Mouse (Mus musculus) heart, postnatal 25 days (tissue): ENCODE results near the gene Cyct. TPM values are rescaled to one million over a fixed set of nuclear protein-coding genes. Genes with fewer than 3 reads are reported as not detected.
A peak's percentile ranks its signal among the peaks of the same experiment; 100 is the strongest.

Experiments used
- DNase-seq: peaks from one replicate; pipeline ENCODE4 v3.0.0; 2022; ENCODE audit warnings: low spot score
- intact Hi-C: fragments of 180-260 bp; cut with DNase I; formaldehyde crosslinking; loops from one replicate; pipeline ENCODE4 v1.15.1; 2025
- total RNA-seq, 2 experiments: library from RNA; stranded (reverse); gene quantifications; 2 replicates each; pipeline ENCODE4 v1.2.3; 2021

The Cyct gene
- not detected for total RNA-seq

DNA sequence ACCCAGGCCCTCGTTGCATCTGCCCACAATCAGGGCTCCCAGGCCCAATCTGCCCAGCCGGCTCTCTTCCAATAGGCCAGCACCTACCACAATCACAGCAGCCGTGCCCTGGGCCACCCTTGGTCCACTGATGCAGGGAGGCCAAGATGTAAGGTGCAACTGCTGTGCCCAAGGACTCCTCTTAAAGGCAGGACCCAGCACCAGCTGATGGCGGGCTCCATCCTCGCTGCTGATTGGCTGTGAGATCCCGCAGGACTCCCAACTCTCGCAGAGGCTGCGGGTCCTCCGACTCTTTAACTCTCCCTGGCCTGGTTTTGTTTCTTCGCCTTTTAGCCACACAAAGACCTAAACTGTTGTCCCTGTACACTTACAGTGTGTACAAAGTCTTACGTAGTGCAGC, at the start of gene Cyct:
Cyct (minus strand) TSS at position 225 of the 400 bp plus-strand sequence.
- DNase-seq: no peak

DNA sequence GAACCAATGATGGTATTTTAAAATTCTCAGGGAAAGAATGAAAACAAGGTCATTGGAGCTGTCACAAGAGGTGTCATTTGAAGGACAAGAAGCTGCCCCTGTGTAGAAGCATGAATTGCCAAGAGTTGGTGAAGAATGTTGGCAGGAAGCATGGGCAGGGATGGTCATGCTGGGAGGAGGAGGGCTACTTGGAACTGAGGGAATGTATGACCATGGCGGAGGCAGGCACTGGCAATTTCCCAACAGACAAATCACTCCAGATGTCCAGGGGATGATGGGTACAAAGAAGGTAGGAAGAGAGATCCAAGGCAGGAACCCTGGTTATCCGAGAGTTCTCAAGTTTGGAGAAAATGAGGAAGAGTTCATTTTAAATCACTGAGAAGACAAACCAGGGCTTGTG, 49.7 kb upstream of the Cyct start:
- intact Hi-C loops: no loop called here
- DNase-seq: no peak

More for the DNA sequence above, at the start of gene Cyct:
- intact Hi-C loops: loop anchor here (10.0 kb wide), 1 partner anchor 235 kb away; no protein-coding TSS in a partner anchor

DNA sequence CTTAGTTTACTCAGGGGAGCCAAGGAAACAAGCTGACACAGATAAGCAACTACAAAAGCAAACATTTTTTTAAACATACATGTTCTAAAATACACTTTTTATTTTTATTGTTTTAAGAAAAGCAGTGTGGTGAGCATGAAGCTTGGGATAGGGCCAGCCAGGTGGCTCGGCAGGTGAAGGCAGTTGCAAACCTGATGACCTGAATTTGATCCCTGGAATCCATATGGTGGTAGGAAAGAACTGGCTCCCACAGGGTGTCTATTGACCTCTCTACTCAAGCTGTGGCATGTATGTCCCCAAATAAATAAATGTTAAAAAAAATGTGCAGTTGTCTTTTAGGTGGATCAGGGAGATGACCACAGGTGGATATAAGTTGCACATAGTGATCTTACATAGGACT, 49.3 kb upstream of the Cyct start:
- intact Hi-C loops: no loop called here
- DNase-seq: no peak

DNA sequence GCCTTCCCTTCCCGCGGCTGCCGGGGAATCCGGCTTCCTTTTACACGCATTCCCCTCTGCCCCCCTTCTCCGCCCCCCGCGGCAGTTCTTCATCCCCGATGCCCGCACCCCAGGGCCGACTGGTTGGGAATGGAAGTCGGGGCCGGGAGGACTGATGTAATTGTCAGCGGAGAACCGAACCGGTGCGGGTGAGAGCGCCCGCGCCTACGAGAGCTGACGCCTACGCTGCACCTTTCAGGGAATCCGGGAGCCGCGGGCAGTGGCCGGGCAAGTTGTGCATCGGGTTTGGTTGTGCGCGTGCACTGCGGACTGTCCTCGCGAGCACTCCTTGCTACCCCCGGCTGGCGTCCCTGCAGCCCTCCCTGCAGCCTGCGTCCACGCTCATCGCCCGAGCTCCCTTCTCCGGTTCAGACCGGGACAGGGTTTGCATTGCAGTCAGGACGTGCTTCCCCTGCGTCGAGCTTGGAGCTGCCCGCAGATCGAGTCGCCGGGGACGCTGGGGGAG, 46.7 kb upstream of the Cyct start:
- peak; percentile 12 for DNase-seq
- intact Hi-C loops: loop anchor here (2.0 kb wide), 1 partner anchor 36 kb away; no protein-coding TSS in a partner anchor

DNA sequence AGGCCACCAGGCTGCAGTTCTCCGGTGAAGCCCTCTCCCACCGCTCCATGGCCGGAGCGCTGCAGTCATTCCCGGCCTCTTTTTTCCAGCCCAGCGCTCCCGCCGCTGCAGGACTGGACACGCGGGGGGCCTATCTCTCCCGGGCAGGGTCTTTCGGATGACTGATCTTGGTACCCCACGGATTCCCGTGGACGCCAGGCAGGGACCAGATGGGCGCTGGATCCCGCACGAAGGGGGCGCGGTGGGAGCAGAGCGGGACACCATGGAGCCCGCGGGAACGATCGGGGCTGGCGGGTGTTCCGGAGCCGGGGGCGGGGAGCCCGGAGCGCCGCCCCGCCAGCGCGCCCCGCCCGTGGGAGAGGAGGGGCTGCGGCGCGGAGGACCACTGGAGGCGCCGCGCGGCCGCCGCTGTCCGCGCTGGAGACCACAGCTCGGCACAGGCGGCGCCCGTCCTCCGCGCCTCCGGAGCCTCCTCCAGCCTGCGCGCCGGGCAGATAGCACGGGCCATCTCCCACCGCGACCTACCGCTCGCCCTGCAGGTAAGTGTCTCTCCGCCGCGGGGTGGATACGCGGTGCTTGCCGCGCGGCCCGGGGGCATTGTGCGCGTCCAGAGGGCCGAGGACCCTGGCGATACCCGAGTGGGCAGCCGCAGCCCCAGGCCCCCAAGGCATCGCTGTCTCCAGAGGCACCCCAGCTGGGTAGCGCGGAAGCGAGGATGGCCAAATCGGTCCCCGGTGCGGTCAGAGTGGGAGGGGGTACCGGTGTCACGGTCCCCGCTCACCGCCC, 46.1 kb upstream of the Cyct start, which contains the start of gene Osbpl6:
Osbpl6 (plus strand) TSS at position 358 of the 786 bp plus-strand sequence.
- peak; percentile 37 for DNase-seq
- intact Hi-C loops: loop anchor here (2.0 kb wide), 1 partner anchor 36 kb away; no protein-coding TSS in a partner anchor

DNA sequence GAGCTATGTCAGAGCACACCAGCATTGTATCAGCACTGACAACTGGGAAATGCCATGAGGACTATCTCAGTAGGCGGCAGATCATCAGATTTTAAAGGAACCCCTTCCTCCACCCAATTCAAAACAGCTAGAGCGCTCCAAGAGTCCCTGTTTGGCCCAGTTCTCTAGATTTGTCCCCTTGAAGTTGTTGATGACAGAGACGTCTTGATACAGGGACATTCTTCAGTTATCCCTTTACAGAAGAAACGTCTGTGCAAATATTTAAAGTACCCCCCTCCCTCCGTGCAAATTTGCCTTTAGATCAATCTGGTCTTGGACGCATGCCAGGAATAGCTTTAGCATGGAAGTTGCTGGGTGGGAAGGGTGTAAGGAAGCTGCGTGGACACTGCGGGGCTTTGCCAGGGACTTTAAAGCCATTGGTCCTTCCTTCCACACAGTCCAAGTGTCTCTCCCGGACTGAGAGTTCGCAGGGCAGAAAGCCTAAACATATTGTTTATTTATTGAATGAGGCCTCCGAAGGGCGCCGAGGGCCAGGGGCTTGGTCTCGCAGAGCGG, 45.4 kb upstream of the Cyct start:
- DNase-seq: no peak
- intact Hi-C loops: loop anchor here (2.0 kb wide), 1 partner anchor 35 kb away; no protein-coding TSS in a partner anchor

DNA sequence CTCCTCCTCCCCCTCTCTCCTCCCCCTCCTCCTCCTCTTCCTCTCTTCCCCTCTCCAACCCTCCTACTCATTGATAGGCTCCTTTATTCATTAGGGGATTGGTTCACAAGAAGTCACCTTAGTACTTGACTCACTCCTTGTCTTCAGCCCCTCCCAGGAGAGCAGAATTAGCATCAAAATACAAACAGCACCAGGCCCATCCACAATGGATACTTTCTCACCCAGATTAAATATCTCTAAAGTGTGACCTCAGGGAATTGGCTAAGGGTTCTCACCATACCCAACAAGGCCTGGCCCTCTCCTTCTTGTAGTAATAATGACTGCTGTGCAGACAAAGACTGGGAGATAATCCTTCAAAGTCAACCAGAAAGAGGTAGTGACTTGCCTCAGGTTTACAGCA, 39.9 kb upstream of the Cyct start:
- no peak for DNase-seq
- intact Hi-C loops: no loop called here

DNA sequence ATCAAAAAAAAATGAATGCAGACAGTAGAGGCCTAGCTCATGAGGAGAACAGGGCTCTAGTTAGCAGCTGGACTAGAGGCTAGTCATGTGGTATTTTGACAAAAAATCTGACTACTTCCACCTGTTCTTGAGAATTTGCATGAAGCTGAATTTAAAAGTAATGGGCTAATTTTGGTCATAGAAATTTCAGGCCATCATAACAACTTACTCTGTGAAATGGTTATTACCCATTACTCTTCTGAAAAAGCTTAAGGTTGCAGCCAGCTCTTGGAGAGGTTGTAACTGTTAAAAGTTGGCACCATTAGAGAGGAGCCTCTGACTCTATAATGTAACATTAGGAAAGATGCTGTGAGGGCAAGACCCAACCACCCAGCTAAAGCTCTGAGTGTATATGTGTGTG, 26.3 kb upstream of the Cyct start:
- intact Hi-C loops: no loop called here
- no peak for DNase-seq

DNA sequence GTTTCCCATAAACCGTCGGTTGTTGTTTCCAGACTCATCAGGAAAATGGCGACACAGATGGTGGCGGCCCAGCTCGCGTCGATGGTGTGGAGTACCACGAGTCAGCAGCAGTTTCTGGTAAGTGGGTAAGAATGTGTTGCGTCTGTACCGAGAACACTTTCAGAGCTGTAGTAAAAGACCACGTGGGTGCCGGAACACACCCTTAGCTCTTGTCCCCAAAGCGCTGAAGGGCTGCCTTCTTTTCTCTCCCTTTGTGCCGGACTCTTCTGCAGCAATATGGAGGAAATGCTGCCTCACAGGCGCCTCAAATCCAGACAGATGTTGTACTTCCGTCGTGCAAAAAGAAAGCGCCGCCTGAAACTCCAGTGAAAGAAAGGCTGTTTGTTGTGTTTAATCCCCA, 18.4 kb upstream of the Cyct start:
- DNase-seq: no peak
- intact Hi-C loops: no loop called here

DNA sequence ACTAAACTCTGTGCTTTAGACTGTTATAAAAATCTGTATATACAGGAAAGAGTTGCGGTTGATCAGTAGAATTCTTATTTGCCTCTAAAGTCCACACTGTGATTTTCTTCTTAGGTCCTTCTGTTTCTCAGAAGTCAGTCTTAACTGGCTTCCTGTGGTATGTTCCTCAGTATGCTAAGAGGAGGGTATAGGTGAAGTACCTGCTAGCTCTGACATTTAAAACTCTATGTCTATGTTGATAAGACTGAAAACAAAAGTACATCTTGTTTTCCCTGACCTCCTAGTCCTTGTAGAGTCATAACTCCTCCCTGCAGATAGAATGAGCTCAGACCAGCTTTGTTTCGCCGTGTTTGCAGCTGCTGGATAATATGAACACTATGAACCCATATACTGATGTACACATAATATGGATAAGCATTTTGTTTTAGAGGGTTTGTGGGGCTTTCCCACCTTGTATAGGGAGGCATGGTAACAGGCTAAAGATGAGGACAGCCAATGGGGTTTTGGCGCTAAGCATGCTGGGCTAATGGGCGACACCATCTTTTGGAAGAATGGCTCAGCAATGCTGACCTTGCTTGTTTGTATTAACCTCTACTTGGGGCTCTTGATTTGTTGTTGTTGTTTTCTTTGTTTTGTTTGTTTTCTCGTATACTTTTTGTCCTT, 14.4 kb upstream of the Cyct start:
- no peak for DNase-seq
- intact Hi-C loops: no loop called here

DNA sequence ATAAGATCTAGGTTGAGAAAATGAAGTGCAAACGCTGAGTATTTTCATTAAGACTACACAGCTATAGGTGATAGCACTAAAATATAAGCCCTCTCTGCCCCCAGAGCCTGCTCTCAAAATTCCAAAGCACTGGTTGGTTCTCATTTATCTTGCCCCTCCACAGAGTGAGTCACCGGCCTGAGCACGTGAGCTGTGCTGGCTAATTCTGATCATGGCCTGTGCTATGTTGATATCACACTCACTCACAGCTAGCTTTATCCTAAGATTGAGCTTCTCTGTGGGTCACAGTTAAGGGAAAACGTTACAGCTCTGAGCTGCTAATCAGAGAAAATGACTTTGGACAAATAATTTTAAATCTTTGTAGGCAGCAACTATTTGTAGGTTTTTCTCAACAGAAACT, 12.0 kb upstream of the Cyct start:
- intact Hi-C loops: no loop called here
- no peak for DNase-seq

DNA sequence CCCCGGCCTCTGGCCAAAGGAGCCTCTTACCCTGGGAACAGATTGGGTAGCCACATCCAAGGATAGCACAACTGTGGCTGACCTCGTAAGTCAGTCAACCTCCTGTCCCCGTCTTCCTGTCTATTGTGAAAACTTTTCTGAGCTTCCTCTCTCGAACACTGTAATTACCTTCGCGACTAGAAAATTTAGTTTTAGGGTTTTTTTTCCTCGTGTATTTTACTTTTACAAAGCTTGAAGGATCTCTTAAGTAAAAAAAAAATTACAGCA, 10.3 kb upstream of the Cyct start:
- intact Hi-C loops: loop anchor here (2.0 kb wide), 1 partner anchor 36 kb away; the partner anchor contains the start of gene Osbpl6
- no peak for DNase-seq

DNA sequence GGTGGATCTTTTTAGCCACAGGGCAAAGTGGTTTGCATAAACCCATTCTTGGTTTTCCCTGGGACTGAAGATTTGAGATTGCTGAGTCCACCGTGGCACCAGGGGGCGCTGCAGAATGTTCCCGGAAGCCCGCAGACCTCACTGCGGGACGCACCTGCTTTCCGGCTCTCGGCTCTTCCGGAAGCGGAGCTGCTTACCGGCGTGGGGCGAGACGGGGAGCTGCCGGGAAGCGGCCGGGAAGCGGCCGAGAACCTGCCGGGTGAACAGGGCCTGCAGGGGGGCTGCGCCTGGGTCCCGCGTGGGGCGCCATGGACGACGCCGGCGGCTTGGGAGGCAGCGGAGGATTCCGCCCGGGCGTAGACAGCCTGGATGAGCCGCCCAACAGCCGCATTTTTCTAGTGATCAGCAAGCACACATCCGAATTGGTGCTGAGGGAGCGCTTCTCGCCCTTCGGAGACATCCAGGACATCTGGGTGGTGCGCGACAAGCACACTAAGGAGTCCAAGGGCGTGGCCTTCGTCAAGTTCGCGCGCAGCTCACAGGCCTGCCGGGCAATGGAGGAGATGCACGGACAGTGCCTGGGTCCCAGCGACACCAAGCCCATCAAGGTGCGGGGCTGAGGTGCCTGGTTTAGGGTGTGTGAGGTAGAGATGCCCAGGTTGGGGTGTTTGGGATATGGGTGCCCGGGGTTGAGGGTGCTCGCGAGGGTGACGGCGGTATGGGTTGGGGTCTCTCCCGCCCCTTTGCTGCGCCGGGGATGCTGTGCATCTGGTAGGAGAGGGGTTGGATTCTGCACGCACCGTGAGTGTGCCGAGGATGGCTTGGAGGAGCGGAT, 9.8 kb upstream of the Cyct start, which contains the start of gene Rbm45:
Rbm45 (plus strand) TSS at position 164 of the 835 bp plus-strand sequence.
- peak; percentile 56 for DNase-seq
- intact Hi-C loops: loop anchor here (2.0 to 10.0 kb wide), 2 partner anchors 37 to 245 kb away; partner anchors contain the start of gene Osbpl6

DNA sequence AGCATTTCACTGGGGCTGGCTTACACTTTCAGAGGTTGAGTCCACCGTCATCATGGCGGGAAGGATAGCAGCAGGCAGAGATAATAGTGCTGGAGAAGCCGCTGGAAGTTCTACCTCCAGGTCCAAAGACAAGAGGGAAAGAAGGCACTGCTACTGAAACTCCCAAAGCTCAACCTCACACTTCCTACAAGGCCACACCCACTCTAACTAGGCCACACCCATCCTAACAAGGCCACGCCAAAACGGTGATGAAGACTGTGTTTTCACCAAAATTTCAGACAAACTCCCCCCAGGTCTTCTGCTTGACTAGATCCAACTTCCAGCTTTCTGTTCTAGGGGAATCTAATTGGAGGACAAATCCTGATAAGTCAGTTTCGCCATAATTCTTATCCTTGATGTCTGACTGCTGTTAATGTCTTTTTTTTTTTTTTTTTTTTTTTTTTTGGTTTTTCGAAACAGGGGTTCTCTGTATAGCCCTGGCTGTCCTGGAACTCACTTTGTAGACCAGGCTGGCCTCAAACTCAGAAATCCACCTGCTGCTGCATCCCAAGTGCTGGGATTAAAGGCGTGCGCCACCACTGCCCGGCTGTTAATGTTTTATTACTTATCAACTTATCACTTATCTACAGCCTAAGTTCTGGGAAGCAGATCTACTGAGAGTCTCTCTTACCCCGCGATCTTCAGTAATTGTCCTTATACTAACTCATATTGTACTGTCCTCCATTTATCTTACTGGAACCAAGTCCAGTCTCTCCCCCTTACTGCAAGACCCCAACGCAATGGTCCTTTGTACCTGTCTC, 8.8 kb upstream of the Cyct start:
- DNase-seq: no peak
- intact Hi-C loops: loop anchor here (10.0 kb wide), 1 partner anchor 244 kb away; no protein-coding TSS in a partner anchor

DNA sequence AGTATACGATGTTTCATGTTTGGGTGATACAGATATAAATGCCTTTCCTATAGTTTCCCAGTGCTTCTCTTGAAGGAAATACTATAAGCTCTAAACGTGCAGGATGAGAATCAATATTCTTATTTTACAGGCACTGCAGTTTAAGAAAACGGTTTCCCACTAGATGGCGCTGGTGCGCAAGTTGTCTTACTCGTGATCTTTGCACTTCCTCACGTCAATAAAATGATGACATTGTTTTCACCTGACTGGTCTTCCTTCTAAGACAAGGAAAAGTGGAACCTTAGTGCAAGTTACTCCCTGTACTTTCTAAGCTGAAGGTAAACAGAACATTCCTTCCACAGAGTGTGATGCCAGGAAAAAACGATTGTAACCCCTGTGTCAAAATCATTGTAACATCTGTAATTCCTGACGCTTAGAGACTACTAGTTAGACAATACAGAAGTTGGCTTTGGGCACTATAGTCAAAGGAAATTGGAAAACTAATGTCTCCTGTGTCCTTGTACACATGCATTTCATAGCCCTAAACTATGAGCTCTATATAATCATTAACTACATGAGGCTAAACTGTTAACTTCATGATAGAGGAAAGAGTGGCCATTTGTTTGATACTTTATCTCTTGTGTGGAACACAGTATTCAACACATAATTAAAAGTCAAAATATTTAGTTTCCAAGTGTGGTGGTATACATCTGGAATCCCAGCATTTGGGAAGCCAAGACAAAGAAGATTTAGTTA, 7.1 kb upstream of the Cyct start:
- intact Hi-C loops: loop anchor here (1.0 to 10.0 kb wide), 2 partner anchors 243 to 251 kb away; no protein-coding TSS in a partner anchor
- DNase-seq: no peak

DNA sequence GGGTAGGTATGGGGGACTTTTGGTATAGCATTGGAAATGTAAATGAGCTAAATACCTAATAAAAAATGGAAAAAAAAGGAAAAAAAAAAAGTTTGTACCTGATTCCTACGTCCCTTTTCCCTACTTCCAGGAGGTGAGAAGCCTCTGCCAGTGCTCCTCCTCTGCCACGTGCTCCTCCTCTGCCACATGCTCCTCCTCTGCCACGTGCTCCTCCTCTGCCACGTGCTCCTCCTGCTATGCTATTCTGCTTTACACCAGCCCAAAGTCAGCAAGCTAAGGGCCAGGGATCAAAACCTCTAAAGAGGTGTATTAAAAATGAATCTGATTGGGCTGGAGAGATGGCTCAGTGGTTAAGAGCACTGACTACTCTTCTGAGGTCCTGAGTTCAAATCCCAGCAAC, 5.6 kb upstream of the Cyct start:
- intact Hi-C loops: loop anchor here (10.0 kb wide), 1 partner anchor 241 kb away; no protein-coding TSS in a partner anchor
- DNase-seq: no peak

DNA sequence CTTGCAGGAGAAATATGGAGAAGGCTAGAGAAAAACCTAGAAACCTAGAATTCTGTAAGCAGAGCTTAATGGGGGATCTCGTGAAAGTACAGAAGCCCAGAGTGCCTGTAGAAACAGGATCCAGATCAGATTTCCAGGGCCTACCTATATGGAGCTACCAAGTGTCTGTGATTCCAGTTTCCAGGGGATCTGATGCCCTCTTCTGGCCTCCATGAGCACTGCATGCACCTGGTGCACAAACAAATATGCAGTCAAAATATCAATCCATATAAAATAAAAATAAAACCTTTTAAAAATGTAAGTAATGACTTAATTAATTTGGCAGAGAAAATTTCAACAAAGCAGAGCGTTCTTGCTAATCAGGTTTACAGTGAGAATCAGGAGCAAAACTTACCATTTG, 1.9 kb upstream of the Cyct start:
- no peak for DNase-seq
- intact Hi-C loops: loop anchor here (2.0 to 10.0 kb wide), 2 partner anchors 107 to 237 kb away; no protein-coding TSS in a partner anchor

DNA sequence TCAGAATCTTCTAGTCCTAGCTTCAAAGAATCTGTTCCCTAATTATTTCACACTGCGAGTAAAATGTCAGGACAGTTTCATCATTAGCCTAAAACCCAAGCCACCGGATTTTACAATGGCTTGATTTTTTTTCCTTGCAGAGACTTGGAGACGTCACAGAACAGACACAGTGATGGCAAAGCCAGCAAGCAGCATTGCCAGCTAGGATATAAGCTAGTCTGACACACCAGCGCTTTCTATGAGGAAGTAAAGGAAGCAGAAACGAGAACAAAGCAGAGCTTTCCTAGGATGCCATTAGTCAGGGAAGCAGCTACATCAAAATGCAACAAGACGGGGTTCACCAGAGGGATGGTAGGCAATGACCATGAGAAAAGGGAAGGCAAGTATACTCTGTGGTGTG, 12.4 kb downstream of the Cyct start:
- intact Hi-C loops: no loop called here
- DNase-seq: no peak
